Mouse (Mus musculus) kidney, embryonic 15.5 days (tissue): ENCODE measurements around the gene Fn3k. TPM values are rescaled to one million over a fixed set of nuclear protein-coding genes. Genes with fewer than 3 reads are reported as not detected.

Experiments used
- ATAC-seq: fragments of 200-750 bp; cut with Nextera tagmentation; replicated peaks from 2 replicates; pipeline ENCODE4 v1.8.0; 2017; ENCODE audit warnings: moderate TSS enrichment; ENCODE audit not compliant: low FRiP score
- H3K27ac ChIP-seq: fragments of 300-500 bp; sonication (generic); 2 replicates; pipeline ENCODE4 v1.5.1; 2015; ENCODE audit warnings: mild to moderate bottlenecking, inconsistent platforms
- H3K27me3 ChIP-seq: fragments of 300-500 bp; sonication (generic); 2 replicates; pipeline ENCODE4 v1.6.1; 2015; ENCODE audit warnings: inconsistent platforms
- H3K36me3 ChIP-seq: fragments of 300-500 bp; sonication (generic); 2 replicates; pipeline ENCODE4 v1.6.1; 2015; ENCODE audit warnings: inconsistent platforms
- H3K4me1 ChIP-seq: fragments of 300-500 bp; sonication (generic); 2 replicates; pipeline ENCODE4 v1.6.1; 2015; ENCODE audit warnings: inconsistent platforms
- H3K4me2 ChIP-seq: fragments of 300-500 bp; sonication (generic); 2 replicates; pipeline ENCODE4 v1.6.1; 2015; ENCODE audit warnings: moderate library complexity, mild to moderate bottlenecking, inconsistent platforms
- H3K4me3 ChIP-seq: fragments of 300-500 bp; sonication (generic); replicated peaks from 2 replicates; pipeline ENCODE4 v1.5.1; 2015; ENCODE audit warnings: mild to moderate bottlenecking, inconsistent platforms
- H3K9ac ChIP-seq: fragments of 300-500 bp; sonication (generic); 2 replicates; pipeline ENCODE4 v1.6.1; 2015; ENCODE audit warnings: mild to moderate bottlenecking, inconsistent platforms
- H3K9me3 ChIP-seq: fragments of 300-500 bp; sonication (generic); replicated peaks from 2 replicates; pipeline ENCODE4 v1.6.1; 2016; ENCODE audit warnings: inconsistent platforms
- WGBS: fragments of 180-500 bp; shearing (Covaris S2); methylation state at CpG from one replicate; pipeline ENCODE4 v1.1.7; 2015; ENCODE audit warnings: mixed read lengths; 5-methylcytosine and 5-hydroxymethylcytosine counted together
- microRNA-seq: library from miRNA; unstranded; fragments of <30 nt; microRNA quantifications from one replicate; pipeline ENCODE4, GENCODE M21; 2016
- polyA plus RNA-seq: library from polyadenylated mRNA; unstranded; fragments of >200 nt; fragmentation: Nextera tagmentation; extraction: Ambion mirVana; gene quantifications from 2 replicates; pipeline ENCODE4 v1.2.1, GENCODE M21; 2015

Fn3k gene
- polyA plus RNA-seq, 1 experiment from 2014 or later, result 2.6 TPM

GRCm38 (mm10) chr11:121474831-121475230 is 40.1 kb downstream of the Fn3k start:
- H3K27ac ChIP-seq, result no peak overlapping the region
- H3K9ac ChIP-seq, result no peak overlapping the region
- WGBS, result 76% methylated on average over 3 of the region's 3 CpGs
- no peak overlapping the region for H3K4me3 ChIP-seq
- H3K4me2 ChIP-seq, result no peak overlapping the region
- H3K4me1 ChIP-seq, result no peaks in the 10 kb centered on the region
- no peaks in the 10 kb centered on the region for H3K27me3 ChIP-seq
- peaks cover 19% of the 10 kb centered on the region for H3K36me3 ChIP-seq
- no peaks in the 10 kb centered on the region for H3K9me3 ChIP-seq
- ATAC-seq, result no peak

- Histone ChIP-seq H3K4me2 (no peak overlapping the region), H3K9me3 (no peaks in the 10 kb centered on the region), H3K27ac (no peak overlapping the region), H3K27me3 (no peaks in the 10 kb centered on the region), H3K4me3 (no peak overlapping the region), H3K36me3 (peaks cover 19% of the 10 kb centered on the region), H3K4me1 (no peaks in the 10 kb centered on the region), H3K9ac (no peak overlapping the region)
- ATAC-seq, result no peak
- 34% methylated on average over 9 of the region's 9 CpGs for WGBS
These were observed 41.1 kb downstream of the Fn3k start for GRCm38 (mm10) chr11:121475699-121476415.

GRCm38 (mm10) chr11:121479476-121480203 is 44.9 kb downstream of the Fn3k start:
- no peaks in the 10 kb centered on the region for H3K27me3 ChIP-seq
- WGBS, result 89% methylated on average over 15 of the region's 15 CpGs
- ATAC-seq, result no peak
- H3K4me2 ChIP-seq, result no peak overlapping the region
- H3K36me3 ChIP-seq, result peaks cover 19% of the 10 kb centered on the region
- no peak overlapping the region for H3K27ac ChIP-seq
- no peak overlapping the region for H3K9ac ChIP-seq
- no peaks in the 10 kb centered on the region for H3K4me1 ChIP-seq
- no peaks in the 10 kb centered on the region for H3K9me3 ChIP-seq
- no peak overlapping the region for H3K4me3 ChIP-seq

GRCm38 (mm10) chr11:121481129-121481528 is 46.4 kb downstream of the Fn3k start:
- no peaks in the 10 kb centered on the region for H3K27me3 ChIP-seq
- H3K4me2 ChIP-seq, result no peak overlapping the region
- H3K4me1 ChIP-seq, result no peaks in the 10 kb centered on the region
- H3K9ac ChIP-seq, result no peak overlapping the region
- no peak overlapping the region for H3K27ac ChIP-seq
- WGBS, result 91% methylated on average over 2 of the region's 2 CpGs
- peaks cover 16% of the 10 kb centered on the region for H3K36me3 ChIP-seq
- H3K9me3 ChIP-seq, result no peaks in the 10 kb centered on the region
- no peak overlapping the region for H3K4me3 ChIP-seq
- ATAC-seq, result no peak

- ATAC-seq, result no peak
- Histone ChIP-seq H3K4me1 (no peaks in the 10 kb centered on the region), H3K4me3 (no peak overlapping the region), H3K27me3 (no peaks in the 10 kb centered on the region), H3K27ac (no peak overlapping the region), H3K36me3 (no peaks in the 10 kb centered on the region; the same call in 1 of the 2 replicates), H3K9me3 (no peaks in the 10 kb centered on the region), H3K9ac (no peak overlapping the region), H3K4me2 (no peak overlapping the region)
- WGBS, result 83% methylated on average over 9 of the region's 9 CpGs
These were observed 51.2 kb downstream of the Fn3k start for GRCm38 (mm10) chr11:121485882-121486281.

GRCm38 (mm10) chr11:121490651-121491050 is 55.9 kb downstream of the Fn3k start:
- H3K4me3 ChIP-seq, result no peak overlapping the region

More at GRCm38 (mm10) chr11:121490651-121491050, 55.9 kb downstream of the Fn3k start:
- H3K4me1 ChIP-seq, result no peaks in the 10 kb centered on the region
- H3K9ac ChIP-seq, result no peak overlapping the region
- peaks cover 6% of the 10 kb centered on the region; the same call in 1 of the 2 replicates for H3K36me3 ChIP-seq
- no peak for ATAC-seq
- no peaks in the 10 kb centered on the region for H3K27me3 ChIP-seq
- H3K9me3 ChIP-seq, result no peaks in the 10 kb centered on the region
- H3K4me2 ChIP-seq, result no peak overlapping the region
- H3K27ac ChIP-seq, result no peak overlapping the region

Small RNAs within 50 kb of the gene (microRNA-seq; reads per million reads assigned to microRNA genes)
- gene Mir7236, result 0.44 reads per million

Other genes starting within 250 kb of the Fn3k start
- gene Hexdc, start 230.5 kb upstream of the Fn3k start, polyA plus RNA-seq, result 9.6 and 13.7 TPM in 2 replicates
- 31.7 and 32.0 TPM in 2 replicates for gene Ogfod3, start 230.2 kb upstream of the Fn3k start, polyA plus RNA-seq
- gene Cybc1, start 205.6 kb upstream of the Fn3k start, polyA plus RNA-seq, result 32.6 and 34.4 TPM in 2 replicates
- gene Narf, start 197.7 kb upstream of the Fn3k start, polyA plus RNA-seq, result 53.8 and 60.5 TPM in 2 replicates
- gene Foxk2, start 174.9 kb upstream of the Fn3k start, polyA plus RNA-seq, result 8.0 TPM in 2 replicates
- gene Wdr45b, start 80.5 kb upstream of the Fn3k start, polyA plus RNA-seq, result 87.5 and 90.5 TPM in 2 replicates
- 5.5 and 6.8 TPM in 2 replicates for gene Rab40b, start 46.7 kb upstream of the Fn3k start, polyA plus RNA-seq
- 8.7 and 9.9 TPM in 2 replicates for gene Fn3krp, start 13.5 kb upstream of the Fn3k start, polyA plus RNA-seq
- 33.9 and 37.4 TPM in 2 replicates for gene Tbcd, start 17.0 kb downstream of the Fn3k start, polyA plus RNA-seq
- gene Zfp750, start 84.4 kb downstream of the Fn3k start, polyA plus RNA-seq, result 0.67 and 0.77 TPM in 2 replicates
- 7.0 and 8.0 TPM in 2 replicates for gene B3gntl1, start 238.2 kb downstream of the Fn3k start, polyA plus RNA-seq